Mouse (Mus musculus): Measurements from ENCODE around the gene Usp15. TPM values are rescaled to one million over a fixed set of nuclear protein-coding genes. Genes with fewer than 3 reads are reported as not detected.

The Usp15 gene
- polyA plus RNA-seq, 1 experiment = 52.4 TPM

GRCm38 (mm10) chr10:123094504-123094903 lies 102.3 kb downstream of the Usp15 start:
- no peaks in the 10 kb centered on the region for H3K4me1 ChIP-seq (ENCODE audit: control insufficient read depth, insufficient read depth, low read length)
- no peak overlapping the region for H3K4me3 ChIP-seq (replicated peaks; ENCODE audit: insufficient read depth, low read depth, low read length)
- 40% methylated on average over 7 of the region's 7 CpGs for WGBS
- no peak overlapping the region for H3K27ac ChIP-seq (ENCODE audit: insufficient read depth, low read length)
- no peaks in the 10 kb centered on the region for H3K27me3 ChIP-seq (ENCODE audit: control insufficient read depth, insufficient read depth, low read length)
- no peak for DNase-seq
- no peak for TF ChIP-seq POLR2A (IDR thresholded peaks at IDR 0.05; ENCODE audit: borderline replicate concordance, insufficient read depth, low read length)
- TF ChIP-seq CTCF (IDR thresholded peaks at IDR 0.05; ENCODE audit: borderline replicate concordance, insufficient read depth, low read depth, low read length) = no peak

GRCm38 (mm10) chr10:123092577-123092976 lies 104.2 kb downstream of the Usp15 start:
- H3K27me3 ChIP-seq (ENCODE audit: control insufficient read depth, insufficient read depth, low read length) = no peaks in the 10 kb centered on the region
- WGBS = 70% methylated on average over 3 of the region's 3 CpGs
- no peak overlapping the region for H3K27ac ChIP-seq (ENCODE audit: insufficient read depth, low read length)
- H3K4me1 ChIP-seq (ENCODE audit: control insufficient read depth, insufficient read depth, low read length) = no peaks in the 10 kb centered on the region
- DNase-seq = no peak
- TF ChIP-seq POLR2A (IDR thresholded peaks at IDR 0.05; ENCODE audit: borderline replicate concordance, insufficient read depth, low read length) (no peak), CTCF (IDR thresholded peaks at IDR 0.05; ENCODE audit: borderline replicate concordance, insufficient read depth, low read depth, low read length) (no peak)
- H3K4me3 ChIP-seq (replicated peaks; ENCODE audit: insufficient read depth, low read depth, low read length) = no peak overlapping the region

DNA sequence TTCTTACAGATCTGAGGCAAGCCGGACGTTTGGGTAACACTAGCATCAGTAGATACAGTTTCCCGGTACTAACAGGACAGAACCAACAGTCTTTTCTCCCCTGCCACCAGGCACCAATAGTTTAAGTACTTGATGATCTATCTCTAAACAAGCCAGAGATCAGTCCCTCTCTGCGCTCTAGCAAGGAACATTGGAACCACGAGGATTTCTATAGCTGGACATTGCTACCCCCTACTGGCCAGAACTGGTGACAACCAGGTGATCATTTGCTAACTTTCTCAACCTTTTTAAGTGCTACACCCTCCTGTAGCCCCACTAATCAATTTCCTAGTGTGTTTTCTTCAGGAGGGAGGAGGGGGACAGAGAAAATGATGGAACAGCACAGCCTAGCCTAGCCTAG lies 105.1 kb downstream of the Usp15 start:
- Histone ChIP-seq H3K4me1 (ENCODE audit: control insufficient read depth, insufficient read depth, low read length) (no peaks in the 10 kb centered on the region), H3K27ac (ENCODE audit: insufficient read depth, low read length) (no peak overlapping the region), H3K27me3 (ENCODE audit: control insufficient read depth, insufficient read depth, low read length) (no peaks in the 10 kb centered on the region), H3K4me3 (replicated peaks; ENCODE audit: insufficient read depth, low read depth, low read length) (no peak overlapping the region)
- WGBS = 36% methylated on average over 5 of the region's 5 CpGs
- TF ChIP-seq POLR2A (IDR thresholded peaks at IDR 0.05; ENCODE audit: borderline replicate concordance, insufficient read depth, low read length) = no peak
- peak; percentile 70; the same call in 1 of the 2 replicates for TF ChIP-seq CTCF (IDR thresholded peaks at IDR 0.05; ENCODE audit: borderline replicate concordance, insufficient read depth, low read depth, low read length)
- peak; percentile 42 to 56 for DNase-seq

- TF ChIP-seq CTCF (IDR thresholded peaks at IDR 0.05; ENCODE audit: borderline replicate concordance, insufficient read depth, low read depth, low read length) (no peak), POLR2A (IDR thresholded peaks at IDR 0.05; ENCODE audit: borderline replicate concordance, insufficient read depth, low read length) (no peak)
- 82% methylated on average over 12 of the region's 12 CpGs for WGBS
- DNase-seq = no peak
Observed at GRCm38 (mm10) chr10:123089425-123089930, 107.3 kb downstream of the Usp15 start.

GRCm38 (mm10) chr10:123086847-123087246 lies 109.9 kb downstream of the Usp15 start:
- Histone ChIP-seq H3K4me1 (ENCODE audit: control insufficient read depth, insufficient read depth, low read length) (no peaks in the 10 kb centered on the region), H3K4me3 (replicated peaks; ENCODE audit: insufficient read depth, low read depth, low read length) (no peak overlapping the region), H3K27me3 (ENCODE audit: control insufficient read depth, insufficient read depth, low read length) (no peaks in the 10 kb centered on the region), H3K27ac (ENCODE audit: insufficient read depth, low read length) (no peak overlapping the region)
- 77% methylated on average over 2 of the region's 2 CpGs for WGBS
- TF ChIP-seq CTCF (IDR thresholded peaks at IDR 0.05; ENCODE audit: borderline replicate concordance, insufficient read depth, low read depth, low read length) (no peak), POLR2A (IDR thresholded peaks at IDR 0.05; ENCODE audit: borderline replicate concordance, insufficient read depth, low read length) (no peak)
- no peak for DNase-seq

More at GRCm38 (mm10) chr10:123089425-123089930, 107.3 kb downstream of the Usp15 start:
- Histone ChIP-seq H3K4me1 (ENCODE audit: control insufficient read depth, insufficient read depth, low read length) (no peaks in the 10 kb centered on the region), H3K4me3 (replicated peaks; ENCODE audit: insufficient read depth, low read depth, low read length) (no peak overlapping the region), H3K27me3 (ENCODE audit: control insufficient read depth, insufficient read depth, low read length) (no peaks in the 10 kb centered on the region), H3K27ac (ENCODE audit: insufficient read depth, low read length) (no peak overlapping the region)

GRCm38 (mm10) chr10:123084900-123085641 lies 111.7 kb downstream of the Usp15 start:
- TF ChIP-seq CTCF (IDR thresholded peaks at IDR 0.05; ENCODE audit: borderline replicate concordance, insufficient read depth, low read depth, low read length) (no peak), POLR2A (IDR thresholded peaks at IDR 0.05; ENCODE audit: borderline replicate concordance, insufficient read depth, low read length) (no peak)
- H3K4me3 ChIP-seq (replicated peaks; ENCODE audit: insufficient read depth, low read depth, low read length) = no peak overlapping the region
- no peaks in the 10 kb centered on the region for H3K27me3 ChIP-seq (ENCODE audit: control insufficient read depth, insufficient read depth, low read length)
- 75% methylated on average over 10 of the region's 10 CpGs for WGBS
- no peak overlapping the region for H3K27ac ChIP-seq (ENCODE audit: insufficient read depth, low read length)
- no peaks in the 10 kb centered on the region; the same call in 1 of the 2 replicates for H3K4me1 ChIP-seq (ENCODE audit: control insufficient read depth, insufficient read depth, low read length)
- no peak for DNase-seq

DNA sequence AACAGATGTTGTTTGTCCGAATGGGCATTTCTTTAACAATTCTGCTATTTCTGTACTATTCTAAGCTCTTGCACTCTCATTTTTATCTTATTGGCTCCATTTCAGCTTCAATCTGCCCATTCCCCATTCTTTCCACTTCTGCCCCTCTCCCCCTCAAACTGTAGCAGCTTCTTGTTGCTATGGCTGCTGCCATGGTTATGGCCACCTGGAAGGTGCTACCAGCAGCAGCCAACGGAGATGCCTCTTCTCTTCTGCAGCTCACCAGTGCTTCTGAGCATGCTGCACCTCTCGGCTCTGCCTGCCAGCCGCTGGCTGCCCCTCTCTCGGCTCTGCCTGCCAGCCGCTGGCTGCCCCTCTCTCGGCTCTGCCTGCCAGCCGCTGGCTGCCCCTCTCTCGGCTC lies 112.5 kb downstream of the Usp15 start:
- TF ChIP-seq POLR2A (IDR thresholded peaks at IDR 0.05; ENCODE audit: borderline replicate concordance, insufficient read depth, low read length) (no peak), CTCF (IDR thresholded peaks at IDR 0.05; ENCODE audit: borderline replicate concordance, insufficient read depth, low read depth, low read length) (no peak)
- no peak overlapping the region for H3K27ac ChIP-seq (ENCODE audit: insufficient read depth, low read length)

More for the DNA sequence above, 112.5 kb downstream of the Usp15 start:
- WGBS = 22% methylated on average over 9 of the region's 9 CpGs
- H3K4me3 ChIP-seq (replicated peaks; ENCODE audit: insufficient read depth, low read depth, low read length) = no peak overlapping the region
- no peak for DNase-seq
- H3K27me3 ChIP-seq (ENCODE audit: control insufficient read depth, insufficient read depth, low read length) = no peaks in the 10 kb centered on the region
- no peaks in the 10 kb centered on the region; the same call in 1 of the 2 replicates for H3K4me1 ChIP-seq (ENCODE audit: control insufficient read depth, insufficient read depth, low read length)
